Mouse (Mus musculus) ES-E14 (cell line): ENCODE measurements at regions not wholly inside any gene's neighbourhood (a gene's known extent, or its start where the extent isn't known, plus 50 kb on each side); places are given as distances from the start of the nearest gene placed in this dataset.

Experiments
- HCFC1 ChIP-seq: IDR thresholded peaks from 2 replicates; pipeline ENCODE4 v1.6.1; 2012; ENCODE audit warnings: low read length, inconsistent platforms, borderline replicate concordance; ENCODE audit not compliant: insufficient read depth
- MAFK ChIP-seq: IDR thresholded peaks from 2 replicates; pipeline ENCODE4 v1.6.1; 2014; ENCODE audit warnings: mild to moderate bottlenecking, low read depth, low read length, inconsistent platforms; ENCODE audit not compliant: insufficient read depth
- ZNF384 ChIP-seq: IDR thresholded peaks from 2 replicates; pipeline ENCODE4 v1.6.1; 2012; ENCODE audit warnings: low read depth, low read length, inconsistent platforms

- TF ChIP-seq ZNF384 (no peak), HCFC1 (no peak), MAFK (no peak)
Observed at GRCm38 (mm10) chr8:35120612-35121011, 645.0 kb upstream of the Gm19410 start.
